Mouse (Mus musculus) mature B cell (primary cell): ENCODE data around the gene Egln1.

Source experiments
- in situ Hi-C: fragments of 300-500 bp; cut with MboI; formaldehyde crosslinking; loops from 2 replicates; pipeline ENCODE4 v1.14.3; 2019

The Egln1 gene

GRCm38 (mm10) chr8:124859466-124859865, 89.7 kb downstream of the Egln1 start:
- in situ Hi-C loops = no loop called here
